In genomic region chr15:6570876-6571275, GRCm38 (mm10) we compare ENCODE assay signal across 8 mouse cellular contexts. TPM values are rescaled to one million over a fixed set of nuclear protein-coding genes. Genes with fewer than 3 reads are reported as not detected.
DNase-seq lines count a peak whose midpoint lies in the region; ATAC-seq and TF ChIP-seq lines count a peak whose summit lies in the region.

No protein-coding gene starts in this region.

- intact Hi-C loops in left cerebral cortex, adult 2 months (cut with DNase I), result loop anchor here (1.0 to 5.0 kb wide), 3 partner anchors 56 to 333 kb away; no protein-coding TSS in a partner anchor

- no peak overlapping the region for H3K27ac ChIP-seq in thymus, adult 2 months (ENCODE audit: control insufficient read depth, insufficient read depth, low read length)
- no peak overlapping the region for H3K27ac ChIP-seq in hindbrain, postnatal 0 days
- H3K27ac ChIP-seq in left cerebral cortex, adult 2 months, result no peak overlapping the region
- H3K27ac ChIP-seq in midbrain, embryonic 10.5 days (replicated peaks), result no peak overlapping the region
- peak overlapping the region; percentile 40; the same call in 1 of the 2 replicates for H3K27ac ChIP-seq in small intestine, adult 2 months (ENCODE audit: insufficient read depth, low read depth, low read length)

- no peak overlapping the region for H3K4me3 ChIP-seq in thymus, adult 2 months (ENCODE audit: control insufficient read depth, insufficient read depth, low read length)
- no peak overlapping the region for H3K4me3 ChIP-seq in hindbrain, postnatal 0 days (ENCODE audit: low read length)
- no peak overlapping the region for H3K4me3 ChIP-seq in left cerebral cortex, adult 2 months
- H3K4me3 ChIP-seq in midbrain, embryonic 10.5 days, result no peak overlapping the region
- H3K4me3 ChIP-seq in small intestine, adult 2 months (ENCODE audit: low read depth, low read length), result no peak overlapping the region

- WGBS in thymus, adult 2 months, result 8% methylated on average over 7 of the region's 7 CpGs
- WGBS in hindbrain, postnatal 0 days, result 5% methylated on average over 7 of the region's 7 CpGs
- 11% methylated on average over 7 of the region's 7 CpGs for WGBS in midbrain, embryonic 10.5 days
- 4% methylated on average over 7 of the region's 7 CpGs for WGBS in small intestine, adult 2 months

- no peaks in the 10 kb centered on the region for H3K36me3 ChIP-seq in thymus, adult 2 months (ENCODE audit: control insufficient read depth, insufficient read depth, low read length)
- H3K36me3 ChIP-seq in hindbrain, postnatal 0 days (ENCODE audit: insufficient read depth, low read length), result no peaks in the 10 kb centered on the region
- H3K36me3 ChIP-seq in midbrain, embryonic 10.5 days, result no peaks in the 10 kb centered on the region
- no peaks in the 10 kb centered on the region for H3K36me3 ChIP-seq in small intestine, adult 2 months (ENCODE audit: control insufficient read depth, insufficient read depth, low read length)

- DNase-seq in thymus, adult 2 months, result peak; percentile 66
- DNase-seq in thymus, adult 18-20 months, result no peak
- DNase-seq in cerebellum, adult 9-11 months, result peak; percentile 15
- DNase-seq in frontal cortex, postnatal 10 days (ENCODE audit: low spot score in 2 of 2), result peak; percentile 16 to 67
- peak; percentile 79 for DNase-seq in hindbrain, postnatal 0 days (ENCODE audit: low spot score)
- DNase-seq in left cerebral cortex, adult 2 months (ENCODE audit: extremely low spot score in 1 of 2, low spot score in 2 of 2), result peak; percentile 53 to 71
- peak; percentile 58 for DNase-seq in midbrain, embryonic 10.5 days (ENCODE audit: low spot score)

- H3K27me3 ChIP-seq in thymus, adult 2 months (ENCODE audit: control insufficient read depth, insufficient read depth, low read length), result no peaks in the 10 kb centered on the region
- no peaks in the 10 kb centered on the region for H3K27me3 ChIP-seq in hindbrain, postnatal 0 days (ENCODE audit: insufficient read depth, low read length)
- no peaks in the 10 kb centered on the region for H3K27me3 ChIP-seq in midbrain, embryonic 10.5 days (ENCODE audit: low read depth, poor library complexity, severe bottlenecking)
- H3K27me3 ChIP-seq in small intestine, adult 2 months (ENCODE audit: control insufficient read depth, insufficient read depth, low read length), result no peaks in the 10 kb centered on the region

- peaks cover 29% of the 10 kb centered on the region for H3K4me1 ChIP-seq in thymus, adult 2 months (replicated peaks; ENCODE audit: control insufficient read depth, insufficient read depth, low read length)
- H3K4me1 ChIP-seq in hindbrain, postnatal 0 days (ENCODE audit: insufficient read depth, low read length), result no peaks in the 10 kb centered on the region
- no peaks in the 10 kb centered on the region for H3K4me1 ChIP-seq in midbrain, embryonic 10.5 days
- peaks cover 27% of the 10 kb centered on the region for H3K4me1 ChIP-seq in small intestine, adult 2 months (ENCODE audit: control insufficient read depth, insufficient read depth, insufficient read length, low read length)

- H3K9me3 ChIP-seq in hindbrain, postnatal 0 days (ENCODE audit: low read length), result no peaks in the 10 kb centered on the region
- H3K9me3 ChIP-seq in midbrain, embryonic 10.5 days (replicated peaks), result no peaks in the 10 kb centered on the region

- no peak for TF ChIP-seq POLR2A in thymus, adult 2 months (IDR thresholded peaks at IDR 0.05; ENCODE audit: control insufficient read depth, extremely low read depth, insufficient read depth, low read length, poor library complexity)
- TF ChIP-seq POLR2A in small intestine, adult 2 months (IDR thresholded peaks at IDR 0.05; ENCODE audit: low read depth, low read length), result no peak

- TF ChIP-seq CTCF in thymus, adult 2 months (IDR thresholded peaks at IDR 0.05; ENCODE audit: borderline replicate concordance, control insufficient read depth, extremely low read depth, insufficient read depth, low read length, poor library complexity), result peak; percentile 37; the same call in 1 of the 2 replicates
- peak; percentile 89 for TF ChIP-seq CTCF in hindbrain, postnatal 0 days (IDR thresholded peaks at IDR 0.05; ENCODE audit: low read depth)
- TF ChIP-seq CTCF in left cerebral cortex, adult 2 months (IDR thresholded peaks at IDR 0.05), result peak; percentile 90
- peak; percentile 82; the same call in 1 of the 2 replicates for TF ChIP-seq CTCF in small intestine, adult 2 months (IDR thresholded peaks at IDR 0.05; ENCODE audit: extremely low read depth, insufficient read length, insufficient replicate concordance, low read depth, low read length)

- H3K4me2 ChIP-seq in hindbrain, postnatal 0 days (ENCODE audit: low read depth, low read length), result no peak overlapping the region

- no peak overlapping the region for H3K9ac ChIP-seq in hindbrain, postnatal 0 days (replicated peaks; ENCODE audit: low read length)

- peak; percentile 77 for ATAC-seq in hindbrain, postnatal 0 days

RNA-seq across cellular contexts. Expression of gene Fyb, which starts 48.2 kb away (rescaled TPM):
- 141 and 162 TPM in 2 replicates for polyA plus RNA-seq in thymus, adult 2 months (2012; rRNA removed)
- 0.25 and 0.73 TPM in 2 replicates for total RNA-seq in hindbrain, postnatal 0 days (2014; rRNA removed)
- 3.7 and 4.3 TPM in 2 replicates for polyA plus RNA-seq in hindbrain, postnatal 0 days (2015; fragmentation: Nextera tagmentation; extraction: Ambion mirVana)
- total RNA-seq in left cerebral cortex, adult 2 months (2021), result 1 to 10 TPM; 9.2 to 9.9 TPM
- 2.4 and 2.9 TPM in 2 replicates for polyA plus RNA-seq in midbrain, embryonic 10.5 days (2016; fragmentation: Nextera tagmentation; extraction: Ambion mirVana)
- 67.5 and 97.3 TPM in 2 replicates for polyA plus RNA-seq in small intestine, adult 2 months (2012; rRNA removed)

Comparison
In these comparisons a context has a peak if more than half of its experiments do, and no peak if none do; other contexts are left out.
1. DNase-seq: peak in thymus, adult 2 months (single experiment), cerebellum, adult 9-11 months (single experiment), frontal cortex, postnatal 10 days (2 of 2), hindbrain, postnatal 0 days (single experiment), left cerebral cortex, adult 2 months (2 of 2) and midbrain, embryonic 10.5 days (single experiment); none in thymus, adult 18-20 months (0 of 2).
2. CTCF ChIP-seq: peak in every context shown above with its lines; median percentile 90 in left cerebral cortex, adult 2 months; 89 in hindbrain, postnatal 0 days; 82 in small intestine, adult 2 months; 37 in thymus, adult 2 months.
3. RNA of gene Fyb, which starts 48.2 kb away (polyA plus RNA-seq): 141 to 162 TPM in thymus, adult 2 months and 67.5 to 97.3 TPM in small intestine, adult 2 months; 3.7 to 4.3 TPM in hindbrain, postnatal 0 days and 2.4 to 2.9 TPM in midbrain, embryonic 10.5 days; every median in the first group is over 10 times any median in the second.